Mouse (Mus musculus) left cerebral cortex, postnatal 25 days (tissue): ENCODE data around the gene Unc5a. TPM values are rescaled to one million over a fixed set of nuclear protein-coding genes. Genes with fewer than 3 reads are reported as not detected.
A peak's percentile ranks its signal among the peaks of the same experiment; 100 is the strongest.

Experiments
- DNase-seq, 2 experiments: peaks; one replicate each; pipeline ENCODE4 v3.0.0; 2022; ENCODE audit warnings: low spot score in 2 of 2, mixed read lengths in 1 of 2
- intact Hi-C: fragments of 180-260 bp; cut with DNase I; formaldehyde crosslinking; loops from one replicate; pipeline ENCODE4 v1.15.1; 2025
- total RNA-seq, 2 experiments: library from RNA; stranded (reverse); gene quantifications; 2 replicates each; pipeline ENCODE4 v1.2.3; 2021

Gene Unc5a
- total RNA-seq, 2 experiments from 2014 or later, result 83.6 to 96.6 TPM

DNA sequence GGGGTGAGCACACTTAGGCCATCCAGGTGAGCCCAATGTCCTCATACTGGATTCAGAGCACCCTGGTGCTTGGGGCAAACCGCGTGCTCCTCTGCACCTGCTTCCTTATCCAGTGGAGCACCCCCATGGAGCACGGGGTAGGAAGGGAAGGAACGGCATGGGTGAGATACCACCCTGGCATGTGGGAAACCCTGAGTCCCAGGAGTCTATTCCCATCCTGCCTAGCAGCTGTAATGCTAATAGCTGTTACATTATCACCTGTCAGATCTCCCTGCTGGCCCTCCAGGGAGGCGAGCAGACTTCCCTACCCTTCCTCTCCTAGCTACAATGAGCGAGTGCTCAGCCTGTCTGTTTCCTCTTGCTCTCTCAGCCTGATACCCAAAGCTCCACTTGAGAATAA lies 46.0 kb downstream of the Unc5a start:
- no peak for DNase-seq
- intact Hi-C loops, result no loop called here

DNA sequence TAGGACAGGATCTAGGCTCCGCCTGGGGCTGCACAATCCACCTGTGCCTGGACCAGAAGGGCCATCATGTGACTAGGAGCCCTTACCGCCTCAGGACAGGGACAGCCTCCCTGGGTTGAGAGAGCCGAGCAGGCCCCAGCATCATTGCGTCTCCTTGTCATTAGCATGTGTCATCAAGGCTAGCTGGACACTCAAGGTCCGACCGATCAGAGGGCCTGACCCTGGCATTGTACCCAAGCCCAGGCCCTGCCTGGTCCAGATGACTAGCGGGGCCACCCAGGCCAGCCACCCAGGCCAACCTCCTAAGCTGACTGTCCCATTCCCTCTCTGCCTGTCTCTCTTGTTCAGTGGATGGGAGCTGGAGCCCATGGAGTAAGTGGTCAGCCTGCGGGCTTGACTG lies 48.4 kb downstream of the Unc5a start:
- intact Hi-C loops, result no loop called here
- no peak for DNase-seq

DNA sequence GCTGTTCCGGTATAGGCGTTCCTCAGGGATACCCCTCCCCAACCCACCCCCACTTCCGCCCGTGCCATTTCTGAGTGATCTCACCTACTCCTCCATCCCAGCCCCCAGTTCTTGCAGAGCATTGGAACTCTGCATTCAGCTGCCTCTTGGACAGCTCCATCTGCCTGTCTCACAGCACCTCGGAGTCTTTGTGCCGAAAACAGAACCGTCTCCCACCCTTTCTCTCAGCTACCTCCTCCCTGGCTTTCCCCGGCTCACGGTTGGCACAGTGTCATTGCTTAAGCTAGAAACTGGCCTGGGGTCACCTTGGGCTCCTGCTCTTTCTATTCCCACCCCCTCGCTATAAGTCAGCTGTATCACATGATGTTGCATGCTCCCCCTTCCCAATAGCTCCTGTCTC lies 51.2 kb downstream of the Unc5a start:
- intact Hi-C loops, result loop anchor here (1.0 to 5.0 kb wide), 3 partner anchors 52 to 202 kb away; partner anchors contain the start of gene Unc5a
- DNase-seq, result peak; percentile 64 to 94

DNA sequence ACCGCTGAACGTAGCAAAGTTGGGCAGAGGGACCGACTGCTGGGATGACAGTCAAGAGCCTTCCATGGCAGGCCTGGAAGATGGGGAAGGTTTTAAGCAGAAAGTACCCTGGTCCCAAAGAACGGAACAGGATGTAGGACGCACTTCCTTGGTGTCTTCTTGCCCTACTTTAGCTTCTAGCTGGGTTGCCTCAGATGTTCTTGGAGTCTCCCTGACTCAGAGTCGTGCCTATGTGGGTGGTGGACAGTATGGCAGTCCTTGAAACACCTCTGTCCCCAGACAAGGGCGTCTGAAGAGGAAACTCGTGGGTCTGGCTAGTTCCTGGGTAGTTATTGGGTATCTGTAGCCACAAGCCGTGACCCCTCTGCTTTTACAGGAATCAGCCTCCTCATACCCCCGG lies 52.9 kb downstream of the Unc5a start:
- DNase-seq, result peak in 1 of 2 experiments; percentile 85
- intact Hi-C loops, result loop anchor here (5.0 kb wide), 1 partner anchor 125 kb away; no protein-coding TSS in a partner anchor

DNA sequence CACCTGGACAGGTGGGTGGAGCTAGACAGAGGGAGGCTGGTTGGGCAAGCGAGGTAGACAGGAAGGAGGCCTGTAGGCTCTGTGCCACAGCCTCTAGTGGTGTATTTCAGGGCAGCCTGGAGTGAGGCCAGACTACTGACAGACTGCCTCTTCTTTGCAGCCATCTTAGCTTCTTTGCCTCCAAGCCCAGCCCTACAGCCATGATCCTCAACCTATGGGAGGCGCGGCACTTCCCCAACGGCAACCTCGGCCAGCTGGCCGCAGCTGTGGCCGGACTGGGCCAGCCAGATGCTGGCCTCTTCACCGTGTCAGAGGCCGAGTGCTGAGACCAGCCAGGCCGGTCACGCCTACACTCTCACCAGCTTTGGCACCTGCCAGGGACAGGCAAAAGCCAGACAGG lies 55.4 kb downstream of the Unc5a start:
- peak in 1 of 2 experiments; percentile 32 for DNase-seq
- intact Hi-C loops, result loop anchor here (5.0 kb wide), 1 partner anchor 127 kb away; no protein-coding TSS in a partner anchor

DNA sequence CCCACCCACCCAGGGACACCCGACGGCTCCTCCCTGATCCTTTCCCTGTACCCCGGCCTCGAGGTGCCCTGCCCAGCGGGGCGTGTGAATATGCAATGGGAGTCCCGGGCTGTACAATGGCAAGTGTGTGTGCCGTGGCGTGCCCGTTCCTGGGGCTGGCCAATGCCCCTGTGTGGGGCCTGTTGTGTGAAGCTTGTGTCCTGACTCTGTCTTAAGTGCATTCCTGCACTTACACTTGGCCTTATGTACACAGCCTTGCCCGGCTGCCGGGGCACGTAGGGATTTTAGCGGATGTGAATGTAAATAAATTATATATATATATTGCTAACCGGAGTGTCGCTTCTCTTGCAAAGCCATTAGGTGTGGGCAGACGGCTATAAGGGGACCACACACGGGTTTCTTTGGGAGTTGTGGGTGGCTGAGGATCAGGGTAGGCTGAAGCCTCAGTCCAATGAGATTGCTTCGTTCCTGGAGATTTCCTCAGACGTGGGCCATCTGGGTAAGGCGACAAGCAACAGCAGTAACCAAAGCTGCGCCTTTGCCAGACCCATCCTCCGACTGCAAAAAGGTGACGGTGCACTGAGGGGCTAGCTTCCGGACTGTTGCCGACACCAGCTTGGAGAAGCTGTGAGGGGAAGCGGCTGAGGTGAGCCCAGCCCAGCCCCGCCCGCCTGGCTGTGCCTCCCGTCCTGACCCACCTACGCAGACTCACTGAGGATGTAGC lies 56.6 kb downstream of the Unc5a start:
- DNase-seq, result peak in 1 of 2 experiments; percentile 73
- intact Hi-C loops, result no loop called here

DNA sequence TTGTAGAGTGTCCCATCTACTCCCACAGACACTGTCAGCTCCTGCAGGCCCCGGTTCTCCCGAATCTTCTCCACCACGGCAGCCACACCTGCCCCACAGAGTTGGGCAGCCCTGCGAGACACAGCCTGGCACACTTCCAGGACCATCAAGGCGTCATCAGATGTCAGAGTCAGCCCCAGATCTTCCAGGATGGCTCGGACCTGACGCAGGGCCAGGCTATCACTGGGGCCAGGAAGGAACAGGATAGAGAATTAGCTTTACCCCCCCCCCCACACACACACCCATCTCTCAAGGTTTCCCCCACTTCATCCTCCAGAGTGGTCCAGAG lies 57.2 kb downstream of the Unc5a start:
- no peak for DNase-seq
- intact Hi-C loops, result no loop called here

DNA sequence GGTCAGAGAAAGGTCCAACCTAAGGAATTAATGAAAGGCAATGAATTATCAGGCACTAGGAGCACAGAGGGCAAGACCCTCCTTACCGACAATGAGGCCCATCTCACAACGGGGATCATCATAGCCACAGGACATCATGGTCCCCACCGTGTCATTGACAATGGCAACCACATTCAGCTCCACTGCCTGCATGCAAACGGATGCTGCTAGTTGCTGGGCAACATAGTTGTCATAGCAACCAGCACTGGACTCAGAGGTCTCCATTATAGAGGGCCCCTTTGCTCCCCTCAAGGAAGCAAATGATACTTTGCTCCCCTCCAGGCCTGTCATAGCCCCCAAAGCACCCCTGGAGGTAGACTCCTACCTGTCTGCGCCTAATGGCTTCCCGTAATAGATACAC lies 59.4 kb downstream of the Unc5a start:
- intact Hi-C loops, result no loop called here
- no peak for DNase-seq

DNA sequence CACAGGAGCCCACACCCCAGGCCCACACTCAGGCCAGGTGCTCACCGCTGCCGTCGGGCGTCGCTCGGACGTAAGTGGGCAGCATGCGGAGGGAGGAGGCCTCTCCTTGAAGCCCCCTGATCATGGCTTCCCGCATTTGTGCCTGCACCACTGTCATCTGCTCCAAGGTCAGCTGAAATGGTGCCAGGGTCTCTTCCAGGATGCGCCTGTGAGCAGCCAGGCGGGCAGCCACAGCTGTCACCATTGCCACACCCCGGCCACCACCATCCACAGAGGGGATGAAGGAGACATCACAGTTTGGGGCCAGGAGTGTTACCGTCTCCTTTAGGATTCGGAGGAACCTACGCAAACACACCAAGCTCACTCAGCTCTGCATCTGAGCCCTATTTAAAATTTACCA lies 61.9 kb downstream of the Unc5a start:
- intact Hi-C loops, result no loop called here
- no peak for DNase-seq

DNA sequence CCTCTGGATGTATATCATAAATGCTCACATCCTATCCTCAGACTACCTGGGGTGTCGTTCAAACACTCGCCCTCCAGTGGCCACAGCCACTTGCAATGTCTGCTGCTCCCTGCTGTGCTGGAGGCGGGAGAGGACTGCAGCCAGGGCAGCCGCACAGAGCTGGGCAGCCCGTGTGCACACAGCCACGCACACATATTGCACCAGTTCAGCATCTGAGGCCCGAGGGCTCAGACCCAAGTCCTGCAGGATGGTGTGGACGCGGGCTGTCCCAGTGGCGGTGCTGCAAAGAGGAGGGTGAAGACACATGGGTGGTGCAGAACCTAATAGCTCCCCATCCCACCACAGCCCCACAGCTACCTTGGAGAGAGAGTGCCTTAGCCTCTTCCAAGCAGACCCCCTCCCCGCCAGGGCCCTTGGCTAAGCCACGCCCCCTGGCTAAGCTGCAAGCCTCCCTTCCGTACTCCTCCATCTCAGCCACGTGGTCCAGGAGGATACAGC lies 62.8 kb downstream of the Unc5a start:
- DNase-seq, result no peak
- intact Hi-C loops, result no loop called here

DNA sequence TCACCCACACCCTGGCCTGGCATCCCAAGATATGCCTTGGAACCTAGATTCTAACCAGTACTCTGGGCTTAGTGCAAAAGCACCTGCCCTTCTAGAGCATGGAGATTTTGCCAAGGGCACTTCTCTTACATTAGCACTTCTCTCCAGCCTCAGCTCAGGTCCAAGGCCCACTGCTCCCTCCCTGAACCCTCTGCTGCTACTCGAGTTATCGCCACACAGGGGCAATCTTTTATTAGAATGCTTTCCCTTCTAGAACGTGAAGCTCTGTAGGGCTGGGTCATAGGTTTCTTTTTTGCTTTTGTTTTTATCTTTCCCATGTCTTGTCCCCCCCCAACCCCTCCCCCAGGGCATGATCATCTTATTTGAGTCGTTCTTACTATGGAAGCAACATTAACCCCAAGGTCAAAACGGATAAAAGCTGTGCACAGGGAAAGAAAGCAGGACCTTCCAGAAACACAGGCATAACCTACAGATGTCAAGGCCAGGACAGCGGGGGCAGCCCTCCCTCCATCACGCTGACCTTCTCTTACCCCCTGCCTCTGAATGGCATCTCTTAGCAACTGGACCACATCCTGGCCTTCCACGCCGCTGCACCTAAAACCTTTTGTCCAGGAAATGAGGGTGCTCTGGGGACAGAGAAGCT lies 64.6 kb downstream of the Unc5a start:
- intact Hi-C loops, result no loop called here
- no peak for DNase-seq

DNA sequence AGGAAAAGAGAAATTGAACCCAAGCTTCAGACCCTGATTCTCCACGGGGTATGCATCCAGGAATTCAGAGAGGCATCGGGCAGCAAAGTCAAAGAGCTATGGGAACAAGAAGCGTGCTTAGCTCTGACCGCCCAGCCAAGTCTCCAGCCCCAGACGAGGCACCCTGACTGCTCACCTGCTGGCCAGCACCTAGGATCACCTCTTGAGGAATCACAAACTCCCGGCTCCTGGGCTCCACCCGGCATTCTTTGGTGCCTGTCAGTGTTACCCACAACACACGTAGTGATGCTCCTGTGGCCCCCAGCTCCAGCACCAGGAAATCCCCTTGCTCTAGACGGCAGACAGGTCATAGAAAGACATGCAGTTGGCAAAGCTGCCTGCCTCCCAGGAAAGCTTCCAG lies 65.2 kb downstream of the Unc5a start:
- intact Hi-C loops, result no loop called here
- no peak for DNase-seq

DNA sequence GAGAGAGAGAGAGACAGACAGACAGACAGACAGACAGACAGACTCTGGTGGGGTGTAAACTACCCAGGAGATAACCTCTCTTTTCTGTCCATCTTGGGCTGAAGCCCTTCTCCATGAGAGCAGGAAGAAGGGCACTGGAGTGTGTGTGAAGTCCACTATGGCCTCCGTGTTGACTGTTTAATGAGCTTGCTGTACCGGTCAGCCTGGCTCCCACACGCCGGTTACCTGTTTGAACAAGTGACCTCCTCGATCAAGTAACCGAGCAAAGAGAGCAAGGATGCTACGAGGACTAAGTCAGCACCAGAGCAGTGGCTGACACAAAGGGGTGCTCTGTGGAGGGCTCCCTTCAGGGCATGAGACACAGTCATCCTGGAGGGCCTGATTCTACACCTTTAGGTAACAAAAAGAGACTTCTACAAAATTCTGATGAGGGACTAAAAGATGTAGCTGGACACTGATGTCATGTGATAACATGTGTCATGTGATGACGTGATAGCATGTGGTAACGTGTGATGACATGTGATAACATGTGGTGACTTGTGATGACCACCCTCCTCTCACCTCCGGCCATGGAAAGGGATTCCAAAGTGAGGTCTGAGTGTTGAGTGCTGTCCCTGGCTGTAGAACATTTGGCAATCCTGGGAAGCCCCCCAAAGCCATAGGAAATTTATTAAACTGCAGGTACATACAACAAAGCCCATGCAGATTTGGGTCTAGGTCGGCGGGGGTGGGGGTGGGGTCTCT lies 68.1 kb downstream of the Unc5a start:
- intact Hi-C loops, result no loop called here
- DNase-seq, result no peak

DNA sequence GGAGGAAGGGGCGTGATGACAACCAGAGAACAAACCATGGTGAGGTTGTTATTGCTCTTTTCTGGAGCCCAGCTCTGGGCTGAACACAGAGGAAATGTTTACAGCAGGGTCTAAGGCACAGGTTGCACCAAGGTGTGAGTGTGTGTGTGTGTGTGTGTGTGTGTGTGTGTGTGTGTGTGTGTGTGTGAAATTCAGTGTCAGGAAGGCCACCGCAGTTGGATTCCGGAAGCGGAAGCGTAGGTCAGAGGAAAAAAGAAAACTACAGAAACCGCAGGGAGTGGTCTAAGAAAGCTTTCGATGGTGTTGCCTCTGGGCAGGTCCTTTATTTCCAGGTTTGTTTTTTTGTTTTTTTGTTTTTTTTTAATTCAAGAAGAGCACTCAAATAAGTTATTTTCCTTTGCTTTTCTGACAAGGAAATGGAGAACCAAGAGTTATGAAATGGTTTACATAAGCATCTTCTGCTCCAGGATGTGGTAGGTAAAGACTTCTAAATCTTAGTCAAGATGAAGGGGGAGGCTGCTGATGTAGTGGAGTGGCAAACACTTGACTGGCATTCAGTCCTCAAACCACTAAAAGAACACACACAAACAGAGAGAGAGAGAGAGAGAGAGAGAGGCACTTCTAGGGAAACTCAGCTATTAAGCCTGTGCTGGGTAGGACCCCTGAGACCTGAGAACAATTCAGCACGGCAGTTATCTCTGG lies 68.8 kb downstream of the Unc5a start:
- DNase-seq, result no peak
- intact Hi-C loops, result no loop called here

DNA sequence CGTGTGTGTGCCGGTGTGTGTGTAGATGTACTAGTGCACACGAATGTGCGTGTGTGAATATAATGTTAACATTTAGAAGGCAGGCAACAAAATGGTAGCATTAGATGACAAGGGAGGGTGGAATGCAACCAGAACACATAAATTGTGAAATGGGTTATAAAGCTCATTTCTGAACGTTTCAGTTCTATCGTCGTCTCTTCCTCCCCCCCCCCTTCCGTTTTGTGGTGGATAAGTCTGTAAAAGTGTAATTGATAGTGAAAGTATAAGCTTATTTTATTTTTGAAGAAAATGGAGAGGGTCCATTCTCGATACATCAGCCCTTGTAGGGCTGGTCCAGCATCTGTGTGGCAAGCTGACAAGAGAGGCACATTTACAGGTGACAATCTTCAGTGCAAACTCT lies 69.5 kb downstream of the Unc5a start:
- no peak for DNase-seq
- intact Hi-C loops, result no loop called here

DNA sequence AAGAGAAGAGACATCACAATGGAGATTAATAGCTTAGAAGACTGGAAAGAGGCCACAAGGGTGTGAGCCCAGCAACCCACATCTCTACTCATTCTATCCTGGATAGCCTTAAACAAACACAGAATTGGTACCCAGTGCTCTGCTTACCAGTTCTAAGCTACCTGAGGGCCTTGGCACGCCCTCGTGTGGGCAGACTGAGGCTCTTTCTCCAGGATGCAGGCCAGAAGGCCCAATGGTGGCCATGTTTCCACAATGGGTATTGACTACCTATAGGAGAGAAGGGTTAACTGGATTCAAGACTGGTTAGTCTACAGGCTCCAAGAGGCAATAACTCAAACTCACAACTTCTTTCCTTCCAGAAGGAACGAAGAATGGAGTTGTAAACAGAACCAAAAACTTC lies 70.0 kb downstream of the Unc5a start:
- DNase-seq, result no peak
- intact Hi-C loops, result no loop called here

DNA sequence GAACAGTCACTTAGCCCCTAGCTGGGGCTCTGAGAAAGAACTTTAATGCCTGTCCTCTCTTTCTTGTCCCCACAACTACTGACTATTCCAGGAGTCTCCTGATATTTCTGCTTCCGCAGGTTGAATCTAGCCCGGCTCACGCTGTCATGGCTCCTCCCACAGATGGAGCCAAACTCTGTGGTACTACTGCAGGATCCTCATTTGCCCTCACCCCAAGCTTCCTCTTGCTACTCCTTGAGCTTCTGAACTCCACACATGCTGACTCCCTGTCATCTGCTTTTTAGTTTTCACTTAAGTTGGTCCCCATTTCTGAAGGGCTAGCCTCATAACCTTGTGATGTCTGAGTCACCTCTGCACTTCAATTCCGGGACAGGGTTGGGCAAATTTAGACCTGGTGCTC lies 70.8 kb downstream of the Unc5a start:
- intact Hi-C loops, result no loop called here

DNA sequence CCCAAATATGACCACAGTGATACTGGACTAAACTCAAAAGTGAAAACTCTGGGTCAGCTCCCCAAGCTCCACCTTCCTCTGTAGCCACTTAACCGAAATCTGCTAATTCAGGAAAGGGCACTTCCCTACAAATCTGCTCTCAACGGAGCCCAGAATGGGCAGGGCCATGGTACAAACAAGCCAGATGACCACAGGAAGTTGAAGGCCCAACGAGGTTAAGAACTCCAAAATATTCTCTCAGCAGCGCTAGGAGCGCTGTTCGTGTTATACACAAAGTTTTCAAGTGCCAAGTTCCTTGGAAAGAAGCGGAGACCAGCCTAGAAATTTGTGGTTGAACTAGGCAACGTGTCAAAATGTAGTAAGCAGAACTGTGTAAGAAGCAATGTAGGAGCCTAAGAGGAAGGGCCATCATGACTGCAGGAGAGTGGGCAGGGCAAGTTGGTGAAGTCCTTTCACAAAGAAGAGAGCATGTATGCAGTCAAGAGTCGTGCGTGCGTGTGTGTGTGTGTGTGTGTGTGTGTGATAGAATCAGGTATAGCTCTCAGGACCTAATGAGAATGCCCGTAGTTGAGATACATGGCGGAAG lies 72.1 kb downstream of the Unc5a start, which contains the start of gene Hk3:
Gene Hk3 (minus strand): TSS at position 192 of the 586 bp plus-strand sequence.
- intact Hi-C loops, result no loop called here
- DNase-seq, result peak in 1 of 2 experiments; percentile 24

More for the DNA sequence above, 70.8 kb downstream of the Unc5a start:
- no peak for DNase-seq

DNA sequence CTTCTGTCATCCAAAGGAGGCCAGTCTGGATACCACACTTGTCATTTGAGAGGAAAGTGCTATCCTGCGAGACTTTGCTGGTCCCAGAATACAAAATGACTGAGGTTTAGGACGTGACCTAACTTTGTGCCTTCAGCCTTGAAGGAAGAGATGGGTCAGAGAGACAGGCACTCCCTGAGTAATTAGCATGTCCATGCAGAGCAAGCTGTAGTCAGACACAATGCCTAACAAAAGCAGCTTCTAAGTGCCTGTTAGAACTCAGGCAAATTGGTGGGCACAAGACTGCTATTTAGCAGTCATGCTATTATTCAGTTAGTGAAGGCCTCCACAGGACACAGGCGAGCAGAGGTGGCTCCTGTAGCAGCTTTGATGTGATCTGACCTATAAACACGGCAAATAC lies 73.0 kb downstream of the Unc5a start:
- intact Hi-C loops, result no loop called here

DNA sequence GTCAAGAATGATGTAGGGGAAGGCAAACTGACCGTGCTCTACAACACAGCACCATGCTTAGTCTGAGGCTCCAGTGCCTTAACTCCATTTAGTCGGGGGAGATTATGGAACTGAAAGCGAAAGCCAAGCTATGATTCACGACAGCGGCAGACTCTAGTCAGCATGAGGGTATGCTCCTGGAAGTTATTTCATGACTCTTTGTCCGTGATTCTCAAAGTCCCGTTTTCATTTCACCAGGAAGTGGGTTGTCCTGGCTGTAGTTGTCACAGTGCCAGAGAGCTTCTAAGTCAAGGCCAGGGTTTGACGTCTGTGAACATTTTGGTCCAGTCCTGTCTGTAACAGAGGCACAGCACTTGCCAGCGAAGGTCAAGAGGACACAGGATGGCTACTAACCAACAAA lies 73.5 kb downstream of the Unc5a start:
- intact Hi-C loops, result no loop called here
- no peak for DNase-seq

More for the DNA sequence above, 73.0 kb downstream of the Unc5a start:
- DNase-seq, result no peak
